ENCODE assay signal across 8 mouse cellular contexts in genomic region chr17:24170125-24170524, GRCm38 (mm10). TPM values are rescaled to one million over a fixed set of nuclear protein-coding genes. Genes with fewer than 3 reads are reported as not detected.
DNase-seq lines count a peak whose midpoint lies in the region; ATAC-seq and TF ChIP-seq lines count a peak whose summit lies in the region.

No protein-coding gene starts in this region.

- H3K4me3 ChIP-seq in erythroblast, embryonic 14.5 days (replicated peaks): peak overlapping the region; percentile 72
- no peak overlapping the region for H3K4me3 ChIP-seq in thymus, adult 2 months (ENCODE audit: control insufficient read depth, insufficient read depth, low read length)
- peak overlapping the region; percentile 83 for H3K4me3 ChIP-seq in liver, embryonic 13.5 days (replicated peaks)

- no peaks in the 10 kb centered on the region for H3K9me3 ChIP-seq in erythroblast, embryonic 14.5 days (ENCODE audit: control insufficient read depth, low read length)
- no peaks in the 10 kb centered on the region for H3K9me3 ChIP-seq in liver, embryonic 13.5 days (replicated peaks)

- H3K9ac ChIP-seq in liver, embryonic 13.5 days: peak overlapping the region; percentile 90

- ATAC-seq in erythroblast, adult 5-6 weeks (replicated peaks; ENCODE audit: low FRiP score, poor library complexity, severe bottlenecking): no peak
- no peak for ATAC-seq in liver, embryonic 13.5 days (ENCODE audit: low read depth)
- ATAC-seq in inflammation-experienced regulatory T-cells, adult 6 months: no peak
- ATAC-seq in activated CD4-positive, CD25-positive, alpha-beta regulatory T cell, adult 4 months: no peak

- 62% methylated on average over 3 of the region's 3 CpGs for WGBS in thymus, adult 2 months
- WGBS in liver, embryonic 13.5 days (ENCODE audit: insufficient replicate concordance): 67% methylated on average over 3 of the region's 3 CpGs

- peak overlapping the region; percentile 41; the same call in 1 of the 2 replicates for H3K27ac ChIP-seq in thymus, adult 2 months (ENCODE audit: control insufficient read depth, insufficient read depth, low read length)
- peak overlapping the region; percentile 94 for H3K27ac ChIP-seq in liver, embryonic 13.5 days

- DNase-seq in thymus, adult 2 months: no peak
- no peak for DNase-seq in thymus, postnatal 14 days
- DNase-seq in liver, embryonic 13.5 days: no peak
- DNase-seq in urinary bladder, postnatal 4 days (ENCODE audit: low spot score in 2 of 2): no peak

- peaks cover 45% of the 10 kb centered on the region for H3K36me3 ChIP-seq in erythroblast, embryonic 14.5 days (ENCODE audit: control insufficient read depth)
- peaks cover 6% of the 10 kb centered on the region; the same call in 1 of the 2 replicates for H3K36me3 ChIP-seq in thymus, adult 2 months (ENCODE audit: control insufficient read depth, insufficient read depth, low read length)
- peaks cover 25% of the 10 kb centered on the region for H3K36me3 ChIP-seq in liver, embryonic 13.5 days

- H3K27me3 ChIP-seq in erythroblast, embryonic 14.5 days (ENCODE audit: control insufficient read depth): no peaks in the 10 kb centered on the region
- no peaks in the 10 kb centered on the region for H3K27me3 ChIP-seq in thymus, adult 2 months (ENCODE audit: control insufficient read depth, insufficient read depth, low read length)
- H3K27me3 ChIP-seq in liver, embryonic 13.5 days: no peaks in the 10 kb centered on the region

- H3K4me1 ChIP-seq in erythroblast, embryonic 14.5 days (ENCODE audit: control insufficient read depth): peaks cover 75% of the 10 kb centered on the region
- H3K4me1 ChIP-seq in thymus, adult 2 months (replicated peaks; ENCODE audit: control insufficient read depth, insufficient read depth, low read length): peaks cover 17% of the 10 kb centered on the region
- H3K4me1 ChIP-seq in liver, embryonic 13.5 days (replicated peaks): peaks cover 57% of the 10 kb centered on the region

- no peak for TF ChIP-seq CTCF in thymus, adult 2 months (IDR thresholded peaks at IDR 0.05; ENCODE audit: borderline replicate concordance, control insufficient read depth, extremely low read depth, insufficient read depth, low read length, poor library complexity)

- H3K4me2 ChIP-seq in liver, embryonic 13.5 days: peak overlapping the region; percentile 87

- TF ChIP-seq POLR2A in thymus, adult 2 months (IDR thresholded peaks at IDR 0.05; ENCODE audit: control insufficient read depth, extremely low read depth, insufficient read depth, low read length, poor library complexity): no peak

RNA-seq across cellular contexts. Expression of gene Atp6v0c, which starts 0.6 kb away (rescaled TPM):
- polyA plus RNA-seq in erythroblast, embryonic 14.5 days (2012): 65.8 and 80.2 TPM in 2 replicates
- total RNA-seq in erythroblast, adult 5-6 weeks (2015; ENCODE audit: low replicate concordance): 160 and 166 TPM in 2 replicates
- total RNA-seq in erythroblast, adult 5-6 weeks (2017; ENCODE audit: low replicate concordance): 53.8 and 97.7 TPM in 2 replicates
- 977 and 1,122 TPM in 2 replicates for polyA plus RNA-seq in thymus, adult 2 months (2012; rRNA removed)
- polyA plus RNA-seq in liver, embryonic 13.5 days (2015; fragmentation: Nextera tagmentation; extraction: Ambion mirVana): 348 and 367 TPM in 2 replicates
- polyA plus RNA-seq in inflammation-experienced regulatory T-cells, adult 6 months (2017; shearing (Covaris generic)): 100 to 1,000 TPM; 164 to 208 (median 177) TPM
- polyA plus RNA-seq in activated CD4-positive, CD25-positive, alpha-beta regulatory T cell, adult 4 months (2017; shearing (Covaris generic)): 100 to 1,000 TPM; 152 to 192 TPM

RNA-seq across cellular contexts. Expression of gene Amdhd2, which starts 6.6 kb away (rescaled TPM):
- 7.0 and 9.1 TPM in 2 replicates for polyA plus RNA-seq in erythroblast, embryonic 14.5 days (2012)
- 3.3 and 12.5 TPM in 2 replicates for total RNA-seq in erythroblast, adult 5-6 weeks (2015; ENCODE audit: low replicate concordance)
- 11.0 and 15.1 TPM in 2 replicates for total RNA-seq in erythroblast, adult 5-6 weeks (2017; ENCODE audit: low replicate concordance)
- polyA plus RNA-seq in thymus, adult 2 months (2012; rRNA removed): 48.2 and 57.6 TPM in 2 replicates
- polyA plus RNA-seq in liver, embryonic 13.5 days (2015; fragmentation: Nextera tagmentation; extraction: Ambion mirVana): 18.6 and 20.8 TPM in 2 replicates
- polyA plus RNA-seq in inflammation-experienced regulatory T-cells, adult 6 months (2017; shearing (Covaris generic)): 10 to 100 TPM; 21.6 to 30.0 (median 29.7) TPM
- 10 to 100 TPM; 23.1 to 34.5 TPM for polyA plus RNA-seq in activated CD4-positive, CD25-positive, alpha-beta regulatory T cell, adult 4 months (2017; shearing (Covaris generic))

RNA-seq across cellular contexts. Expression of gene Pdpk1, which starts 19.4 kb away (rescaled TPM):
- 3.3 and 3.7 TPM in 2 replicates for polyA plus RNA-seq in erythroblast, embryonic 14.5 days (2012)
- 24.0 and 25.7 TPM in 2 replicates for total RNA-seq in erythroblast, adult 5-6 weeks (2015; ENCODE audit: low replicate concordance)
- total RNA-seq in erythroblast, adult 5-6 weeks (2017; ENCODE audit: low replicate concordance): 24.8 and 30.8 TPM in 2 replicates
- 56.6 and 57.8 TPM in 2 replicates for polyA plus RNA-seq in thymus, adult 2 months (2012; rRNA removed)
- 26.8 and 34.0 TPM in 2 replicates for polyA plus RNA-seq in liver, embryonic 13.5 days (2015; fragmentation: Nextera tagmentation; extraction: Ambion mirVana)
- 10 to 100 TPM; 34.1 to 47.4 (median 39.7) TPM for polyA plus RNA-seq in inflammation-experienced regulatory T-cells, adult 6 months (2017; shearing (Covaris generic))
- polyA plus RNA-seq in activated CD4-positive, CD25-positive, alpha-beta regulatory T cell, adult 4 months (2017; shearing (Covaris generic)): 10 to 100 TPM; 43.3 to 47.7 TPM

RNA-seq across cellular contexts. Expression of gene Tbc1d24, which starts 35.2 kb away (rescaled TPM):
- 0.44 and 0.61 TPM in 2 replicates for polyA plus RNA-seq in erythroblast, embryonic 14.5 days (2012)
- total RNA-seq in erythroblast, adult 5-6 weeks (2015; ENCODE audit: low replicate concordance): 2.3 TPM in 2 replicates
- 0.98 and 1.6 TPM in 2 replicates for total RNA-seq in erythroblast, adult 5-6 weeks (2017; ENCODE audit: low replicate concordance)
- 14.5 and 16.8 TPM in 2 replicates for polyA plus RNA-seq in thymus, adult 2 months (2012; rRNA removed)
- 6.9 and 7.5 TPM in 2 replicates for polyA plus RNA-seq in liver, embryonic 13.5 days (2015; fragmentation: Nextera tagmentation; extraction: Ambion mirVana)
- 1 to 10 TPM in 2 of 3 experiments, under 1 TPM in 1; 0.66 to 1.4 (median 1.0) TPM for polyA plus RNA-seq in inflammation-experienced regulatory T-cells, adult 6 months (2017; shearing (Covaris generic))
- under 1 TPM; 0.45 to 0.60 TPM for polyA plus RNA-seq in activated CD4-positive, CD25-positive, alpha-beta regulatory T cell, adult 4 months (2017; shearing (Covaris generic))

RNA-seq across cellular contexts. Expression of gene Ntn3, which starts 39.2 kb away (rescaled TPM):
- polyA plus RNA-seq in erythroblast, embryonic 14.5 days (2012): 0.36 and 0.47 TPM in 2 replicates
- not detected in 2 replicates for total RNA-seq in erythroblast, adult 5-6 weeks (2015; ENCODE audit: low replicate concordance)
- total RNA-seq in erythroblast, adult 5-6 weeks (2017; ENCODE audit: low replicate concordance): not detected in 2 replicates
- 0.71 and 1.5 TPM in 2 replicates for polyA plus RNA-seq in thymus, adult 2 months (2012; rRNA removed)
- polyA plus RNA-seq in liver, embryonic 13.5 days (2015; fragmentation: Nextera tagmentation; extraction: Ambion mirVana): 1.00 and 1.4 TPM in 2 replicates
- polyA plus RNA-seq in inflammation-experienced regulatory T-cells, adult 6 months (2017; shearing (Covaris generic)): not detected
- not detected for polyA plus RNA-seq in activated CD4-positive, CD25-positive, alpha-beta regulatory T cell, adult 4 months (2017; shearing (Covaris generic))
